Mouse (Mus musculus): ENCODE results near the gene Robo2. TPM values are rescaled to one million over a fixed set of nuclear protein-coding genes. Genes with fewer than 3 reads are reported as not detected.

Robo2 gene
- polyA plus RNA-seq, 1 experiment from 2014 or later = 34.4 TPM

- Histone ChIP-seq H3K27ac (ENCODE audit: low read depth, low read length) (no peak overlapping the region), H3K27me3 (ENCODE audit: control insufficient read depth, insufficient read depth, low read length) (no peaks in the 10 kb centered on the region), H3K9me3 (ENCODE audit: control insufficient read depth, low read length) (no peaks in the 10 kb centered on the region), H3K4me3 (ENCODE audit: low read depth, low read length) (no peak overlapping the region), H3K36me3 (ENCODE audit: control insufficient read depth, insufficient read depth, low read length) (no peaks in the 10 kb centered on the region), H3K4me1 (ENCODE audit: control insufficient read depth, insufficient read depth, low read length) (no peaks in the 10 kb centered on the region), H3K9ac (ENCODE audit: low read length) (no peak overlapping the region), H3K4me2 (ENCODE audit: low read depth) (no peak overlapping the region)
- ATAC-seq (ENCODE audit: insufficient read depth, low FRiP score, low TSS enrichment) = no peak
- DNase-seq (ENCODE audit: low spot score) = no peak
- 88% methylated on average over 11 of the region's 11 CpGs for WGBS
Observed at GRCm38 (mm10) chr16:73896856-73897255, 514.8 kb downstream of the Robo2 start.

DNA sequence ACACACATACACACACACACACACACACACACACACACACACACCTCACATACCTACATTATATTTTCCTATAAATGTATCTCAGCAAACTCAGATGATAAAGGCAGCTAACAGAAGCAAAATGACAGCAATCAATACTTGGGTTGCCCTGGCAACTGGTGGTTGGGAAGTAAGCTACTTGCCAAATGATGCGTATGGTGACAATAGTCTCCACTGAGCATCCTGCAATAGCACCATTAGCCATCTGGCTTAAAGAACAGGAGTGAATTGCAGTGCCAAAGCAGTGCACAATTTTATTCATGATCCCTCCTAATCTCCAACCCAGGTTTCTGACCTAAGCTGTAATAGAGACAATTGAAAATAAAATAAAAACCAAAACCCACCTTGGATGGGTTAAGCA is 529.7 kb downstream of the Robo2 start:
- Histone ChIP-seq H3K27ac (ENCODE audit: low read depth, low read length) (no peak overlapping the region), H3K4me3 (ENCODE audit: low read depth, low read length) (no peak overlapping the region), H3K9ac (ENCODE audit: low read length) (no peak overlapping the region), H3K4me2 (ENCODE audit: low read depth) (no peak overlapping the region), H3K27me3 (ENCODE audit: control insufficient read depth, insufficient read depth, low read length) (no peaks in the 10 kb centered on the region), H3K9me3 (ENCODE audit: control insufficient read depth, low read length) (no peaks in the 10 kb centered on the region), H3K4me1 (ENCODE audit: control insufficient read depth, insufficient read depth, low read length) (no peaks in the 10 kb centered on the region), H3K36me3 (ENCODE audit: control insufficient read depth, insufficient read depth, low read length) (no peaks in the 10 kb centered on the region)
- DNase-seq (ENCODE audit: low spot score) (no peak), ATAC-seq (ENCODE audit: insufficient read depth, low FRiP score, low TSS enrichment) (no peak)
- 52% methylated on average over 1 of the region's 1 CpGs for WGBS

- H3K27me3 ChIP-seq (ENCODE audit: control insufficient read depth, insufficient read depth, low read length) = no peaks in the 10 kb centered on the region
- H3K27ac ChIP-seq (ENCODE audit: low read depth, low read length) = no peak overlapping the region
- DNase-seq (ENCODE audit: low spot score) (no peak), ATAC-seq (ENCODE audit: insufficient read depth, low FRiP score, low TSS enrichment) (no peak)
- H3K9ac ChIP-seq (ENCODE audit: low read length) = no peak overlapping the region
- whole genome bisulfite sequencing = 80% methylated on average over 3 of the region's 3 CpGs
- H3K36me3 ChIP-seq (ENCODE audit: control insufficient read depth, insufficient read depth, low read length) = no peaks in the 10 kb centered on the region
- no peaks in the 10 kb centered on the region for H3K4me1 ChIP-seq (ENCODE audit: control insufficient read depth, insufficient read depth, low read length)
- no peaks in the 10 kb centered on the region for H3K9me3 ChIP-seq (ENCODE audit: control insufficient read depth, low read length)
- H3K4me3 ChIP-seq (ENCODE audit: low read depth, low read length) = no peak overlapping the region
- H3K4me2 ChIP-seq (ENCODE audit: low read depth) = no peak overlapping the region
Observed at GRCm38 (mm10) chr16:73877973-73878372, 533.7 kb downstream of the Robo2 start.

DNA sequence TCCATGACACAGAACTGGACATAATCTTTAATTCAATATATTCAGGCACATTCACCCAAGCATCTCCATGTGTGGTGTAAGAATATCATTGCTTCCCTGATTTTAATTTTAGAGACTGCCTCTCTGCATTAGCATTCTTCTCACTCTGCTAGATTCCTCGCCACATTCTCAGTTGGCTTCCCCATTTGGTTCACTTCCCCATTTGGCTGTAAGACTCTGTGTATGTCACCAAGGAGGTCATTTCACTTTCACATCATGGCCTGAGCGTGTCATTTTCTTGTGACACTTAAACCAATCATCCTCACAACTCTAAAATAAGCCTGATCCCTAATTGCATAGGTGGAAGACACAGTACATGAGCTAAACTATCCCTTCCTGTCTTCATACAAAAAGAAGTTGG is 536.6 kb downstream of the Robo2 start:
- ATAC-seq (ENCODE audit: insufficient read depth, low FRiP score, low TSS enrichment) (no peak), DNase-seq (ENCODE audit: low spot score) (no peak)
- H3K27ac ChIP-seq (ENCODE audit: low read depth, low read length) = no peak overlapping the region
- H3K4me3 ChIP-seq (ENCODE audit: low read depth, low read length) = no peak overlapping the region
- H3K9ac ChIP-seq (ENCODE audit: low read length) = no peak overlapping the region
- 66% methylated on average over 2 of the region's 2 CpGs for WGBS
- no peaks in the 10 kb centered on the region for H3K36me3 ChIP-seq (ENCODE audit: control insufficient read depth, insufficient read depth, low read length)
- H3K4me1 ChIP-seq (ENCODE audit: control insufficient read depth, insufficient read depth, low read length) = no peaks in the 10 kb centered on the region
- H3K27me3 ChIP-seq (ENCODE audit: control insufficient read depth, insufficient read depth, low read length) = no peaks in the 10 kb centered on the region
- no peaks in the 10 kb centered on the region for H3K9me3 ChIP-seq (ENCODE audit: control insufficient read depth, low read length)
- no peak overlapping the region for H3K4me2 ChIP-seq (ENCODE audit: low read depth)

DNA sequence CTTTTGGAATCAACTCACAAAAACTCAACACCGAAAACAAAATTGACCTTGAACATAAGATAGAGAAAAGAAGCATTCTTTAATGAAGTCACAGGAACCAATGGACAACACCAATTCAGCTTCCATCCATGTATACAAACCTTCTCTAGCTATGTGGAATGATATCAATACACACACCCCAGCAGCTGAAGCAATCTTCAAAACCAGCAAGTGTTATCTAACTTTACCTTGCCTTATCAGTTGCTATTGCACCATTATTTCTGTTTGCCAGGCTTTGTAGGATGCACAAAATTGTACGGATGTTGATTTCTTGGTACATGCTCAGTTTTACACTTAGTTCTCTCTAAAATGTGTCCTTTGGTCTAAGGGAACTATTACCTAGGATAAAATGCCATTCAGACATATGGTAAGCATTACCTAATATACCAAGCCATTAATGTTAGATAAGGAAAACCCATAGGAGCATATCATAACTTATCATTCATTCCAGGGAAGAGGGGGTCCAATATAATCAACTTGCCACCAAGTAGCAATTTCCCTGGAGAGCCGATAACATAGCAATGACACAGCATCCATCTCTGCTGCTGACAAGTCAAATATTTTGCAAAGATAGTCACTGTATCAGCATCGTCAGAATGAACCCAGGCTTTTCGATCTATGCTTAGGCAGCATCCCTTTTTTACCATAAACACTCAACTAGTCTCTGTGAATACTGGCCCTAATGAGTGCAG is 537.6 kb downstream of the Robo2 start:
- Histone ChIP-seq H3K9ac (ENCODE audit: low read length) (no peak overlapping the region), H3K27ac (ENCODE audit: low read depth, low read length) (no peak overlapping the region), H3K4me2 (ENCODE audit: low read depth) (no peak overlapping the region), H3K36me3 (ENCODE audit: control insufficient read depth, insufficient read depth, low read length) (no peaks in the 10 kb centered on the region), H3K4me3 (ENCODE audit: low read depth, low read length) (no peak overlapping the region), H3K27me3 (ENCODE audit: control insufficient read depth, insufficient read depth, low read length) (no peaks in the 10 kb centered on the region), H3K9me3 (ENCODE audit: control insufficient read depth, low read length) (no peaks in the 10 kb centered on the region), H3K4me1 (ENCODE audit: control insufficient read depth, insufficient read depth, low read length) (no peaks in the 10 kb centered on the region)
- 92% methylated on average over 5 of the region's 5 CpGs for WGBS
- DNase-seq (ENCODE audit: low spot score) = no peak
- ATAC-seq (ENCODE audit: insufficient read depth, low FRiP score, low TSS enrichment) = no peak

- no peak overlapping the region for H3K9ac ChIP-seq (ENCODE audit: low read length)
- H3K27me3 ChIP-seq (ENCODE audit: control insufficient read depth, insufficient read depth, low read length) = no peaks in the 10 kb centered on the region
- 74% methylated on average over 5 of the region's 5 CpGs for WGBS
- DNase-seq (ENCODE audit: low spot score) = no peak
- no peaks in the 10 kb centered on the region for H3K4me1 ChIP-seq (ENCODE audit: control insufficient read depth, insufficient read depth, low read length)
- ATAC-seq (ENCODE audit: insufficient read depth, low FRiP score, low TSS enrichment) = no peak
- H3K4me3 ChIP-seq (ENCODE audit: low read depth, low read length) = no peak overlapping the region
- H3K4me2 ChIP-seq (ENCODE audit: low read depth) = no peak overlapping the region
- no peaks in the 10 kb centered on the region for H3K9me3 ChIP-seq (ENCODE audit: control insufficient read depth, low read length)
- no peaks in the 10 kb centered on the region for H3K36me3 ChIP-seq (ENCODE audit: control insufficient read depth, insufficient read depth, low read length)
- no peak overlapping the region for H3K27ac ChIP-seq (ENCODE audit: low read depth, low read length)
Observed at GRCm38 (mm10) chr16:73870296-73870695, 541.3 kb downstream of the Robo2 start.

DNA sequence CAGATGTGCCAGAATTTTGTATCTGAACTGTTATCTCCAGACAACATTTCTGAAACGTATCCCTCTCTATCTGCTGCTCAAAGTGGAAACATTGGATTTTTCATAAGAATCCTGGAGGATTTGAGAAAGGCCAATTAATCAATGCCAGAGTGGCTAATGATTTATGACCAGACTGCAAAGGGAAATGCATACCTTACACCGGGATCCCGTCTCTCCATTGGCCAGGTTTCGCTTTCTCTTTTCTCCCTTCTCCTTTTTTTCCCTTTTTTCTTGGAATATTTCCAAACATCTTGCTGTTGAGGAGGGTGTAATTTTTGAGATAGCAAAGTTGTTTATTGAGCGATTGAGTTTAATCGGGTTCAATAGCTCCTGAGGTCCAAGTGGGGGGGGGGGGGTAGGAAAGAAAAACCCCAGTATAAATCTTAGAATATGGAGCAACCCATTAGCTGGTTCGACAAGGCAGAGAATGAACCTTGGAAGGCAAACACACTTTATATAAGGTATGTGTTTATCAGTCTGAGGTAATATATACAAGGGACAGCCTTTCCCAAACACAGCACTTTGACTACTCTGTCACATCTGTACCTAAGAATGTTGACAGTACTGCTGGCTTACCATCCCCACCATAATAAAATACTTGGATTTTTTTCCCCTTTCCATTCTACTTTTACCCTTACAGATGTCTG is 542.0 kb downstream of the Robo2 start:
- no peak overlapping the region for H3K4me3 ChIP-seq (ENCODE audit: low read depth, low read length)
- ATAC-seq (ENCODE audit: insufficient read depth, low FRiP score, low TSS enrichment) (no peak), DNase-seq (ENCODE audit: low spot score) (no peak)
- no peaks in the 10 kb centered on the region for H3K27me3 ChIP-seq (ENCODE audit: control insufficient read depth, insufficient read depth, low read length)
- no peaks in the 10 kb centered on the region for H3K4me1 ChIP-seq (ENCODE audit: control insufficient read depth, insufficient read depth, low read length)
- H3K36me3 ChIP-seq (ENCODE audit: control insufficient read depth, insufficient read depth, low read length) = no peaks in the 10 kb centered on the region
- H3K27ac ChIP-seq (ENCODE audit: low read depth, low read length) = no peak overlapping the region
- no peak overlapping the region for H3K9ac ChIP-seq (ENCODE audit: low read length)
- 80% methylated on average over 7 of the region's 7 CpGs for WGBS
- H3K9me3 ChIP-seq (ENCODE audit: control insufficient read depth, low read length) = no peaks in the 10 kb centered on the region
- H3K4me2 ChIP-seq (ENCODE audit: low read depth) = no peak overlapping the region

DNA sequence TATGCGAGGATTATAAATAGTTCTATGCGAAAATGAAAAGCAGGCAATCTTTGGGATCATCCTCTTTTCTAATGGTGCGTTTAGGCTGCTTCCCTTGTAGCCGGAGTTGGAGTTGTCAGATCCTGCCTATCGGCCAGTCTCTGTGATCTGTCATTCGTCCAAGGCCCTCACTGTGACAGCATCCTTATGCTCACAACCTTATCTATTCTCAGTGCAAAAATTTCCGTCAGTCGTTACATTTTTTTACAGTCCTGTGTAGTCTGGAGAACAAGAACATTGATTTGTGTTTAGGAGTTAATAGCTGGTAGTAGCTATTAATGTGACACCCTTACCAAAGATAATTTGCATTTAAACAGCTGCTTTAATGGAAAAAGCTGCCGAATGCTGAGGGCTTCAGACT is 547.0 kb downstream of the Robo2 start:
- ATAC-seq (ENCODE audit: insufficient read depth, low FRiP score, low TSS enrichment) (0 out of 2 replicates have a peak, but pooled peaks have one; percentile 35), DNase-seq (ENCODE audit: low spot score) (no peak)
- H3K4me3 ChIP-seq (ENCODE audit: low read depth, low read length) = no peak overlapping the region
- H3K36me3 ChIP-seq (ENCODE audit: control insufficient read depth, insufficient read depth, low read length) = no peaks in the 10 kb centered on the region
- 34% methylated on average over 9 of the region's 9 CpGs for WGBS
- H3K4me2 ChIP-seq (ENCODE audit: low read depth) = no peak overlapping the region
- no peak overlapping the region for H3K27ac ChIP-seq (ENCODE audit: low read depth, low read length)
- H3K27me3 ChIP-seq (ENCODE audit: control insufficient read depth, insufficient read depth, low read length) = no peaks in the 10 kb centered on the region
- no peaks in the 10 kb centered on the region for H3K4me1 ChIP-seq (ENCODE audit: control insufficient read depth, insufficient read depth, low read length)
- H3K9ac ChIP-seq (ENCODE audit: low read length) = no peak overlapping the region
- no peaks in the 10 kb centered on the region for H3K9me3 ChIP-seq (ENCODE audit: control insufficient read depth, low read length)

- H3K36me3 ChIP-seq (ENCODE audit: control insufficient read depth, insufficient read depth, low read length) = no peaks in the 10 kb centered on the region
- no peaks in the 10 kb centered on the region for H3K9me3 ChIP-seq (ENCODE audit: control insufficient read depth, low read length)
- no peak overlapping the region for H3K4me3 ChIP-seq (ENCODE audit: low read depth, low read length)
- ATAC-seq (ENCODE audit: insufficient read depth, low FRiP score, low TSS enrichment) (no peak), DNase-seq (ENCODE audit: low spot score) (no peak)
- H3K9ac ChIP-seq (ENCODE audit: low read length) = no peak overlapping the region
- no peaks in the 10 kb centered on the region for H3K4me1 ChIP-seq (ENCODE audit: control insufficient read depth, insufficient read depth, low read length)
- H3K4me2 ChIP-seq (ENCODE audit: low read depth) = no peak overlapping the region
- WGBS = under 1% methylated on average over 3 of the region's 3 CpGs
- H3K27me3 ChIP-seq (ENCODE audit: control insufficient read depth, insufficient read depth, low read length) = no peaks in the 10 kb centered on the region
- no peak overlapping the region for H3K27ac ChIP-seq (ENCODE audit: low read depth, low read length)
Observed at GRCm38 (mm10) chr16:73863748-73864147, 547.9 kb downstream of the Robo2 start.

All from neural tube, embryonic 11.5 days (tissue).